Mouse (Mus musculus) macrophage (primary cell): ENCODE results near the gene Ppp1ca. TPM values are rescaled to one million over a fixed set of nuclear protein-coding genes. Genes with fewer than 3 reads are reported as not detected.

Source experiments
- H3K27ac ChIP-seq: fragments of 350-480 bp; formaldehyde crosslinking; 2 replicates; pipeline ENCODE4 v1.9.0; 2021
- H3K36me3 ChIP-seq: fragments of 350-480 bp; formaldehyde crosslinking; 2 replicates; pipeline ENCODE4 v1.9.0; 2021; ENCODE audit errors: inconsistent target
- H3K4me3 ChIP-seq: fragments of 350-480 bp; formaldehyde crosslinking; 2 replicates; pipeline ENCODE4 v1.9.0; 2021; ENCODE audit errors: inconsistent target
- H3K79me2 ChIP-seq: fragments of 350-480 bp; formaldehyde crosslinking; 2 replicates; pipeline ENCODE4 v1.9.0; 2021; ENCODE audit errors: inconsistent target
- WGBS: methylation state at CpG from one replicate; pipeline ENCODE4 v1.1.7; 2026; ENCODE audit warnings: inconsistent platforms; ENCODE audit not compliant: missing documents; 5-methylcytosine and 5-hydroxymethylcytosine counted together
- polyA plus RNA-seq: library from polyadenylated mRNA; stranded (reverse); fragments of 250-400 nt; gene quantifications from 3 replicates; pipeline ENCODE4 v1.2.4, GENCODE M21; 2018; ENCODE audit warnings: inconsistent platforms

Ppp1ca gene
- polyA plus RNA-seq, 1 experiment from 2014 or later, result 413 TPM

DNA sequence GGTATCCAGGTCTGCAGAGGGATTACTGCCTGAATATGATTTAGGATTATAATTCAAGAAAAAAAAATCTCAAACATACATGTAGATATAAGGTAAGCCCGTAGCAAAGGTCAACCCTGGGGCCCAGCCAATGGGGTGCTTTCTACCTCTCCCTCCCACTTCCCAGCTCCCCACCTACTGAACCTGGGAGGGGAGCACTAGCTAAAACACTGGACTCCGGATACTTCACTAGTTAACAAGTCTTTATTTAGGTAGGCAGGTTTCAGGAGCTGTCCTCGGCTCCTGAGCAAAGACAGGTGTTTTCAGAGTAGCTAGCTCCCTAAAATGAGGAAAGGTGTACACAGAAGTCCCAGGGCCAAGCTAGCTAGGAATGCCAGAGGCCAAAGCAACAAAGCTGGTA, 27.8 kb upstream of the Ppp1ca start:
- Histone ChIP-seq H3K79me2 (peaks cover 12% of the 10 kb centered on the region; the same call in 1 of the 2 replicates), H3K36me3 (peaks cover 19% of the 10 kb centered on the region), H3K4me3 (no peak overlapping the region), H3K27ac (peak overlapping the region; percentile 7; the same call in 1 of the 2 replicates)
- 92% methylated on average over 3 of the region's 3 CpGs for WGBS

GRCm38 (mm10) chr19:4164721-4165120, 27.1 kb upstream of the Ppp1ca start:
- WGBS, result 37% methylated on average over 2 of the region's 2 CpGs
- 0 out of 2 replicates have a peak overlapping the region, but pooled peaks have one; percentile 7 for H3K27ac ChIP-seq

DNA sequence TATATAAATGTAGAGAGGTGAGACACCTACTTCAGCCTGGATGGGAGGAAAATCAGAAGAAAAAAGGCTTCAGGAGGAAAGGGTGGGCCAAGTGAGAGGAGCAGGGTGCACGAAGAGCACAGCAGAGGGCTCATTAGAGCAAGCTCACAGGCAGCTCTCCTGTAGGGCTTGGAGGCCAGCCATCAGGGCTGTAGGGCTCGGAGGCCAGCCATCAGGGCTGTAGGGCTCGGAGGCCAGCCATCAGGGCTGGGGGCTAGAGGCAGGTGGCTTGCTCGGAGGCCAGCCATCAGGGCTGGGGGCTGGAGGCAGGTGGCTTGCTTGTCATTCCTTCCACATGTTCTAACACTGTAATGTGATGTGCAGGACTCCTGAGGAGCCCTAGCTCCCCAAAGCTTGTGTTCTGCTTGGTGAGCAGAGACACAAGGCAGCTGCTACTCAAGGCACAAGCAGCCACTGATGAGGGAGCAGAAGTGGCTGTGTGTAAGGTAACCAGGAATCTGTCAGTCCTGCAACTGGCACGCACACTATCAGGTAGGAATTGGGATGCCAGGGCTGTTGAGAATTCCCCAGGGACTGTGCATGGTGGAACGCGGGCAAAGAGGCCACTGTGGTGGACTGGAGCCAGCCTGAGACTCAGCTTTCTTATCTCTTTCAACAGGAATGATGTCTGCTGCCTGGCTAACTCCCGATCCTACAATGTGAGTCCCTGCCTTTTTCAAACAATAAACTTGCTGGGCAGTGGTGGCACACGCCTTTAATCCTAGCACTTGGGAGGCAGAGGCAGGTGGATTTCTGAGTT, 25.0 kb upstream of the Ppp1ca start:
- Histone ChIP-seq H3K79me2 (peaks cover 11% of the 10 kb centered on the region; the same call in 1 of the 2 replicates), H3K27ac (no peak overlapping the region), H3K36me3 (no peaks in the 10 kb centered on the region), H3K4me3 (no peak overlapping the region)
- WGBS, result 95% methylated on average over 9 of the region's 9 CpGs

More at GRCm38 (mm10) chr19:4164721-4165120, 27.1 kb upstream of the Ppp1ca start:
- Histone ChIP-seq H3K79me2 (peaks cover 12% of the 10 kb centered on the region; the same call in 1 of the 2 replicates), H3K36me3 (peaks cover 13% of the 10 kb centered on the region), H3K4me3 (no peak overlapping the region)

- Histone ChIP-seq H3K36me3 (no peaks in the 10 kb centered on the region), H3K27ac (no peak overlapping the region), H3K4me3 (peak overlapping the region; percentile 21; the same call in 1 of the 2 replicates), H3K79me2 (no peaks in the 10 kb centered on the region)
- under 1% methylated on average over 40 of the region's 43 CpGs for WGBS
Observed at GRCm38 (mm10) chr19:4169378-4169784, 22.5 kb upstream of the Ppp1ca start.

DNA sequence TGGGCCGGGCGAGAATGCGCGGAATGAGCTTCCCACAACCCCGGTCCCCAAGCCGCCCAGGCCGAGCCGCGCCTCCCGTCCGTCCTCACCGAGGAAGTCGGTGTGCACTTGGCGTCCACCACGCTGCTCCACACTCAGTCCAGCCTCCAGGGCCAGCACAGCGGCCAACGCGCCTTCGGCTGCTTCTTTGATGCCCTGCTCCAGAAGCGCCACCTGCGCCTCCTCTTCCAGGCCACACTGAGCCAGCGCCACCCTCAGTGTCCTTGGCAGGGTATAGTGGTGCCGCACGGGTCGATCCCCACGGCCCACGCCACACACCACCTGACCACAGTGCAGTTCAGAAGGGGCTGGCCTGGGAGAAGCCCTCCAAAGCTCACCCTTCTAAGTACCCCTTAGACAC, 22.1 kb upstream of the Ppp1ca start:
- WGBS, result 12% methylated on average over 27 of the region's 27 CpGs
- H3K27ac ChIP-seq, result 0 out of 2 replicates have a peak overlapping the region, but pooled peaks have one; percentile 4
- H3K4me3 ChIP-seq, result peak overlapping the region; percentile 1; the same call in 1 of the 2 replicates
- no peaks in the 10 kb centered on the region for H3K79me2 ChIP-seq
- H3K36me3 ChIP-seq, result no peaks in the 10 kb centered on the region

DNA sequence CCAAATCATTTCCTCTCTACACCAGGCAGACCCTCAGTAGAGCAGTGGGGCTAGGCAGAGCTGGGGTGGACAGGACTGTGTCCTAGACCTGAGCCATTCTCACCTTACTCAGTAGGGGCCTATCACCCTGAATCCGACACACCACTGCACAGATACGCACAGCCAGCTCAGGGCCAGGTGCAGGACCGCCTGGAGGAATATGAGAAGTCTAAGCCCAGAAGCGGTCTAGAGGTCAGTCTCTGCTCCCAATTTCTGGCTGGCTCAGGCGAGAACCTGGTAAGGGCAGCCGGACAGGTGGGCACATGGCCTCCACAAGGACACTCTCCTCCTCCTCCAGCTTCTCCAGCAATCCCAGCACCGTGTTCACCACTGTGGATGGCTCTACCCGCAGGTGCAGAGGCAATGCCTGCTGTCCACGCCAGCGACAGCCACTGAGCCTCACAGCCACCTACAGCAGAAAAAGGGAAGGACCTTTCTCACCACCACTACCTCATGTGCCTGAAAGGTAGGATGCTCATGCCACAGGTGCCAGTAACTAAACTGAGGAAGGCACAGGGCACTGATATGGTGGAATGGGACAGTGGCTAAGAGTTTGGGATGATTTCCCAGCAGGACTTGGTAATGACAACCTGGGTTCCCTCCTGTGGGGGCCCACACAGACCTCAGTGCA, 21.0 kb upstream of the Ppp1ca start:
- H3K36me3 ChIP-seq, result no peaks in the 10 kb centered on the region
- no peak overlapping the region for H3K4me3 ChIP-seq
- no peaks in the 10 kb centered on the region for H3K79me2 ChIP-seq
- H3K27ac ChIP-seq, result no peak overlapping the region
- 91% methylated on average over 10 of the region's 10 CpGs for WGBS

DNA sequence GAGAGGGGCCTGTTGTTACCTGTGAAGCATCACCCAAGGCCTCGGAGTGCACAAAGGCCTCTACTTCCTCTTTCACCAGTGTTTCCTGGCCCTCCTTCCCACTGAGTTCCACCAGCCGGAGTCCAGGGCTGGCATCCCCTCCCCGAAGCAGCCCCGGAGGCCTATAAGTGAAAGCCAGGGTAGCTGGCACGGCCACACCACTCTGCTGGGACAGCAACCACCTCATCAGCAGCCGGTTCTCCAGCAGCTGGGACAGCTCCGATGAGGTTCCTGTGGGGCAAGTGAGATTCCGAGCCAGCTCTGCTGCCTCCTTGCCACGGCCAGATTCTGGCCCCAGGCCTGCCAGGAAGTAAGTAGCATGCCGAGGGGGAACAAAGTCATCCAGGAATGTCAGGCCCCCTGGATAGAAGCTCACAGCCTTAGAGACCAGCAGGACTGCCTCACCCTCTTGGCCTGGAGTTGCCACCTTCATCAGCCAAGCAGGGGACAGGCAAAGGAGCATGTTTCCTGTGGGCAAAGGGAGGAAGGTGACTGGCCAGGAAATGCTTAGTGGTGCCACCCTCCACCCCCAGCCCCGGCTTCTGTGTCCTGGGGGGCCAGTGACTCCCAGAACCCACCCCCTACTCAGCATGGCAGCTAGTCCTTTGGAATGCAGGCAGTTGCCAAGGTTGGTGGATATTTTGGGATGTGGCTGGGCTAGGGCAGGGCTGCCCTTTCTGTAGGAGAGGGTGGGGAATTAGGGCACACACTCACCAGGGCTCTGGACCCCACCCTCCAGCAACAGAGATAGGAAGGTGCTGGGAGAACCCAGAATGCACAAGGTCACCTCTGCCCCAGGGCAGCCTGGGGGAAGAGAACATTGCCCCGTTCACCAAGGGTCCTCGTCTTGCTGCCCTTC, 20.2 kb upstream of the Ppp1ca start:
- Histone ChIP-seq H3K79me2 (no peaks in the 10 kb centered on the region), H3K4me3 (no peak overlapping the region), H3K27ac (no peak overlapping the region), H3K36me3 (no peaks in the 10 kb centered on the region)
- WGBS, result 48% methylated on average over 13 of the region's 13 CpGs

DNA sequence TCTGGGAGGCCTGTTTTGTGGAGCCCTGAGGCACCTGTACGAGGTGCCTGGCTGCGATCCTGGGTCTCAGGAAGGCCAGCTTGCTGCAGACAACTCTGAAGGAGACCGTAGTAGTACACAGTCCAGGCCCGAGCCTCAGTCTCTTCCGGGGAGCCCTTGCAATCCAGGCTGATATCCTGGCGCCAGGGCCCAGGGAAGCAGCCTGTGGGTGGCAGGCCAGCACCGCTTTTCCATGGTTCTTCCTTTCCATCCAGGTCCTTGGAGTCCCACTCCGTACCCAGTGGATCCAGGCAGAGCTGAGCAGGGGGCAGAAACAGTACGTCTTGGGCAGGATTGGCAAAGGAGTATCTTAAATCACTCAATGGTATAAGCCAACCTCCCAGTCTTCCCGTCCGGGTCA, 18.9 kb upstream of the Ppp1ca start:
- WGBS, result 89% methylated on average over 11 of the region's 11 CpGs
- no peak overlapping the region for H3K27ac ChIP-seq
- no peaks in the 10 kb centered on the region for H3K79me2 ChIP-seq
- H3K4me3 ChIP-seq, result no peak overlapping the region
- H3K36me3 ChIP-seq, result no peaks in the 10 kb centered on the region

- WGBS, result 92% methylated on average over 11 of the region's 11 CpGs
- Histone ChIP-seq H3K36me3 (no peaks in the 10 kb centered on the region), H3K27ac (no peak within 1 kb of the TSS), H3K4me3 (no peak within 1 kb of the TSS), H3K79me2 (no peaks in the 10 kb centered on the region)
Observed at GRCm38 (mm10) chr19:4175368-4175947, 16.4 kb upstream of the Ppp1ca start, which contains the start of gene Carns1. TSS of gene Carns1 (minus strand) at chr19:4175479.

DNA sequence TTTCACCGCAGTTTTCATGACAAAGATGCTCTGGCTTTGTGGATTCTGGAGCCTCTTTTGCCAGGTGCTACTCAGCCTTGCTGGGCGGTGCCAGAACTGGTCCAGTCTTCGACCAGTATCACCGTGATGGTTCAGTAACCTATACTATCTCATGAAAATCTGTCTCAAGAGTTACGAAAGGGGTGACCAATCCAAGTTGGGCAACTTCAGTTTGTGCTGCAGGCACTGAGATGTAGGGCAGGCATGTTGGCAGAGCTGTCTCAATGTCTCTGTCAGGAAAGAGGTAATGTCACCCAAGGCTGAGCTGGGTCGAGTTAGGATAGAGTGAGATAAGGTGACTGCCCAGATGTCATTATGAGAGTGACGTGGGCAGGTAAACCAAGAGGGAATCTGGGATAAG, 11.5 kb upstream of the Ppp1ca start:
- Histone ChIP-seq H3K36me3 (no peaks in the 10 kb centered on the region), H3K27ac (no peak overlapping the region), H3K4me3 (no peak overlapping the region), H3K79me2 (no peaks in the 10 kb centered on the region)
- WGBS, result 81% methylated on average over 7 of the region's 7 CpGs

GRCm38 (mm10) chr19:4181892-4182291, 10.0 kb upstream of the Ppp1ca start:
- WGBS, result 44% methylated on average over 3 of the region's 3 CpGs
- H3K27ac ChIP-seq, result no peak overlapping the region
- no peaks in the 10 kb centered on the region for H3K36me3 ChIP-seq
- H3K79me2 ChIP-seq, result no peaks in the 10 kb centered on the region
- H3K4me3 ChIP-seq, result no peak overlapping the region

DNA sequence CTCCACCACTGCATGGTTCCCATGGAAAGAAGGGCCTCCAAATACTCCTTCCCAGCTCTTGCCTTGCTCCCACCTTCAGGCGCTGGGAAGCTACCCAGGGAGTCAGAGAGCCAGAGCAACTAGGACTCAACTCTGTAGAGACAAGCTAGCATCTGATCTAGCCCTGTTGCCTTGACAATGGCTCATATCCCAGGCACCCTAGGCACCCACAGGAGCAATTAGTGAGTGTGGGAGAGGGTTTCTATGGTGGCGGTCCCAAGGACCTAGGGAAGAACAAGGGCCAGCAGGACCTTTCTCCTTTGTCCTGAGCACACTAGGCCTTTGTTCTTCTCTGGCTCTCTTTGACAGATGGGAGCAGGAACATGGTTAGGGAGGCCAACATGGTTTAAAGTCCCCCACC, 8.2 kb upstream of the Ppp1ca start:
- no peaks in the 10 kb centered on the region for H3K36me3 ChIP-seq
- 97% methylated on average over 2 of the region's 2 CpGs for whole genome bisulfite sequencing

DNA sequence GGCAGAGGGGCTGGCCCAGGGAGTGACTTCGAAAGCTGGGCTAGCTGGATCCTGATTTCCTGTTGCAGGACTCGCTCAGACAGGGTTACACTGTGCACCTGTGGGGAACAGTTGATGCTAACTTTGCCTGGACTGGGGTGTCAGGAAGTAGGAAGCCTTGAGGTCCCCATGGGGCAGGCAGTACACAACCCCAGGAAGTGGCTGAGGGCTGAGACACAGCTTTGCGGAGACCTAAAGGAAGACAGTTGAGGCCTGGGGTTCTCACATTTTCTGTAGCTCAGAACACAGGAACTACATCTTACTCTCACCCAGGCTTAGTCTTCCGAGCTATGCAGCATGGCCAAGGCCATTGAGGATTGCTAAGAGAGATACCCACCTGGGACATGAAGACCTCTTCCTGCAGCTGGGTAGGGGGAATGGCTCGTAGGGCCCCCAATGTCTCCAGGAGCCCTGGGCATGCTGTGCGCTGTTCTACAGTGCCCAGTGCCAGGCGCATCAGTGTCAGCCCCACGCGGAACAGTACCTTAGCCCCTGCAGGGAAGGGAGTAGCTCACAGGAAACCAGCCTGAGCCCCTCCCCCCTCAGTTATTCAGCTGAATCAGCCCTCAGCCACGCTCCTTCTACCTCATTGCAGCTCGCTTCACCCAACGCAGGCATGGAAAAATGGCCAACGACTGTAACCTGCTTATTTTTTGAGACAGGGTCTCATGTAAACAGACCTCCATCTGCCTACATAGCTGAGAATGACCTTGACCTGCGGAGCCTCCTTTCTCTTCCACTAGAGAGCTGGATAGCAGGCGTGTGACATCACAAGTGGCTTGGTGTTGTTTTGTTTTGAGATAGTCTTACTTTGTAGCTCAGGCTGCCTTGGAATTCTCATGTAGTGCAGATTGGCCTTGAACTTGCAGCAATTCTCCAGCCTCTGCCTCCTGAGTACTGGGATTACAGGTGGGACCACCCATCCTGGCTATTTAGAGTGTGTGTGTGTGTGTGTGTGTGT, 6.6 kb upstream of the Ppp1ca start:
- Histone ChIP-seq H3K4me3 (no peak overlapping the region), H3K79me2 (no peaks in the 10 kb centered on the region), H3K27ac (no peak overlapping the region), H3K36me3 (no peaks in the 10 kb centered on the region)
- 42% methylated on average over 15 of the region's 15 CpGs for WGBS

More for the DNA sequence above, 8.2 kb upstream of the Ppp1ca start:
- Histone ChIP-seq H3K79me2 (no peaks in the 10 kb centered on the region), H3K4me3 (no peak overlapping the region), H3K27ac (no peak overlapping the region)
